Mouse (Mus musculus): ENCODE results near the gene Mast2. TPM values are rescaled to one million over a fixed set of nuclear protein-coding genes. Genes with fewer than 3 reads are reported as not detected.

Mast2 gene
- polyA plus RNA-seq, 1 experiment: 107 TPM

DNA sequence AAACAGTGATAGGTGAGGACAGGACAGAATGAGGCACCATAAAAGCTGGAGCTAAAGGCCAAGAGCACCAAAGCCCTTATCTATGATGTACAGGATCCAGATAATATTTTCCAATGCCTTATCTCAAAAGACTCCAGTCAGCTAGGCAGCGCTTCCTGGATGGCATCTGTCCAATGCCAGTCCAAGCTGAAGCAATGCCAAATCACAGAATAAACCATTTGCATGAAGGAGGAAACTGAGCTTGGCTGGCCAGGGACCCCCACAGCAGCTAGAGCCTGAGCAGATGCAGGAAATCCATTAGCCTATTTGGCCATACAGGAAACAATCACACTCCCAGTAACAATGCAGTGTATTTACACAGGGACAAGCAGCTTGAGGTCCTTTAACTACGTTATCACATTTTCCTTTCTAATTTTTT lies 27.1 kb upstream of the Mast2 start:
- Histone ChIP-seq H3K4me1 (ENCODE audit: control insufficient read depth, insufficient read depth, low read length) (no peaks in the 10 kb centered on the region), H3K36me3 (ENCODE audit: control insufficient read depth, insufficient read depth, low read length) (no peaks in the 10 kb centered on the region), H3K27me3 (ENCODE audit: control insufficient read depth, insufficient read depth, low read length) (no peaks in the 10 kb centered on the region), H3K4me3 (ENCODE audit: control insufficient read depth, low read depth, low read length) (no peak overlapping the region), H3K27ac (ENCODE audit: control insufficient read depth, insufficient read depth, low read depth, low read length) (no peak overlapping the region)
- no peak for TF ChIP-seq CTCF (IDR thresholded peaks at IDR 0.05; ENCODE audit: control insufficient read depth, insufficient read depth, insufficient replicate concordance, low read depth, low read length)
- no peak for TF ChIP-seq POLR2A (IDR thresholded peaks at IDR 0.05; ENCODE audit: control insufficient read depth, low read depth, low read length)

- no peaks in the 10 kb centered on the region for H3K36me3 ChIP-seq (ENCODE audit: control insufficient read depth, insufficient read depth, low read length)
- TF ChIP-seq POLR2A (IDR thresholded peaks at IDR 0.05; ENCODE audit: control insufficient read depth, low read depth, low read length) (no peak), CTCF (IDR thresholded peaks at IDR 0.05; ENCODE audit: control insufficient read depth, insufficient read depth, insufficient replicate concordance, low read depth, low read length) (no peak)
- H3K4me1 ChIP-seq (ENCODE audit: control insufficient read depth, insufficient read depth, low read length): no peaks in the 10 kb centered on the region
- H3K27me3 ChIP-seq (ENCODE audit: control insufficient read depth, insufficient read depth, low read length): no peaks in the 10 kb centered on the region
- H3K27ac ChIP-seq (ENCODE audit: control insufficient read depth, insufficient read depth, low read depth, low read length): no peak overlapping the region
- H3K4me3 ChIP-seq (ENCODE audit: control insufficient read depth, low read depth, low read length): no peak overlapping the region
These were observed 19.5 kb upstream of the Mast2 start for GRCm38 (mm10) chr4:116483476-116483875.

DNA sequence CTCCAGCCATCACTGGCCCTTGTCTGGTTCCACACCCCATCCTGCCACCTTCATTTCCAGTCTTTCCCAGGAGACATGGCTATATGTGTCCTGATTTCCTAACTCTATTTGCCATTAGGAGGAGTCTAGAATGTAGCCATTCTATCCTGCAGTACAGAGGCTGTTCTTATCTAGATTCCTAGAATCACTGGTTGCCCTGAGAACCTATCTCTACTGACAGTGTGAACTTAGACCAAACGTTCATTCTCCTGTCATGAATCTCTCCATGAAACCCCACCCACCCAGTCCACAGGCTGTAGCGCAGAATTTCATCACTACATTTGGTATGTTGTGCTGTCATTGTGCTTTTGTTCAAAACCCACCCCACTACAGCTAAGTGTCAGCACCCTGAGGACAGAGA lies 17.3 kb upstream of the Mast2 start:
- H3K4me1 ChIP-seq (ENCODE audit: control insufficient read depth, insufficient read depth, low read length): no peaks in the 10 kb centered on the region
- TF ChIP-seq POLR2A (IDR thresholded peaks at IDR 0.05; ENCODE audit: control insufficient read depth, low read depth, low read length): no peak
- no peak for TF ChIP-seq CTCF (IDR thresholded peaks at IDR 0.05; ENCODE audit: control insufficient read depth, insufficient read depth, insufficient replicate concordance, low read depth, low read length)
- no peak overlapping the region for H3K27ac ChIP-seq (ENCODE audit: control insufficient read depth, insufficient read depth, low read depth, low read length)

GRCm38 (mm10) chr4:116463231-116464125 lies 505 bp downstream of the Mast2 start:
- H3K27me3 ChIP-seq (ENCODE audit: control insufficient read depth, insufficient read depth, low read length): no peaks in the 10 kb centered on the region
- peak overlapping the region; percentile 96 for H3K4me3 ChIP-seq (ENCODE audit: control insufficient read depth, low read depth, low read length)
- H3K4me1 ChIP-seq (ENCODE audit: control insufficient read depth, insufficient read depth, low read length): peaks cover 8% of the 10 kb centered on the region
- TF ChIP-seq POLR2A (IDR thresholded peaks at IDR 0.05; ENCODE audit: control insufficient read depth, low read depth, low read length): no peak; the same call in 1 of the 2 replicates
- TF ChIP-seq CTCF (IDR thresholded peaks at IDR 0.05; ENCODE audit: control insufficient read depth, insufficient read depth, insufficient replicate concordance, low read depth, low read length): no peak
- no peaks in the 10 kb centered on the region for H3K36me3 ChIP-seq (ENCODE audit: control insufficient read depth, insufficient read depth, low read length)
- peak overlapping the region; percentile 92 for H3K27ac ChIP-seq (ENCODE audit: control insufficient read depth, insufficient read depth, low read depth, low read length)

More for the DNA sequence above, 17.3 kb upstream of the Mast2 start:
- H3K4me3 ChIP-seq (ENCODE audit: control insufficient read depth, low read depth, low read length): no peak overlapping the region
- H3K27me3 ChIP-seq (ENCODE audit: control insufficient read depth, insufficient read depth, low read length): no peaks in the 10 kb centered on the region
- no peaks in the 10 kb centered on the region for H3K36me3 ChIP-seq (ENCODE audit: control insufficient read depth, insufficient read depth, low read length)

GRCm38 (mm10) chr4:116461943-116462342 lies 2.0 kb downstream of the Mast2 start:
- TF ChIP-seq CTCF (IDR thresholded peaks at IDR 0.05; ENCODE audit: control insufficient read depth, insufficient read depth, insufficient replicate concordance, low read depth, low read length) (no peak), POLR2A (IDR thresholded peaks at IDR 0.05; ENCODE audit: control insufficient read depth, low read depth, low read length) (no peak)
- Histone ChIP-seq H3K4me1 (ENCODE audit: control insufficient read depth, insufficient read depth, low read length) (peaks cover 8% of the 10 kb centered on the region), H3K36me3 (ENCODE audit: control insufficient read depth, insufficient read depth, low read length) (no peaks in the 10 kb centered on the region), H3K27me3 (ENCODE audit: control insufficient read depth, insufficient read depth, low read length) (no peaks in the 10 kb centered on the region), H3K27ac (ENCODE audit: control insufficient read depth, insufficient read depth, low read depth, low read length) (no peak overlapping the region), H3K4me3 (ENCODE audit: control insufficient read depth, low read depth, low read length) (no peak overlapping the region; the same call in 1 of the 2 replicates)

DNA sequence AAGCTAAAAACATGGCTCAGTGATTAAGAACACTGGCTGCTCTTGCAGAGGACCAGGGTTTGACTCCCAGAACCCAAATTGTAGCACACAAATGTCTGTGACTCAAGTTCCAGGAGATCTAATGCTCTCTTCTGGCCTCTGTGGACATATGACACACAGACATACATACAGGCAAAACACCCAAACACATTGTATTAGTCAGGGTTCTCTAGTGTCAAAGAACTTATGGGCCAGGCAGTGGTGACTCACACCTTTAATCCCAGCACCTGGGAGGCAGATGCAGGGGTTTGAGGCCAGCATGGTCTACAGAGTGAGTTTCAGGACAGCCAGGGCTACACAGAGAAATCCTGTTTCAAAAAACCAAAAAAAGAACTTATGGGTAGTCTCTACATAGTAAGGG lies 12.4 kb downstream of the Mast2 start:
- H3K36me3 ChIP-seq (ENCODE audit: control insufficient read depth, insufficient read depth, low read length): no peaks in the 10 kb centered on the region
- H3K27me3 ChIP-seq (ENCODE audit: control insufficient read depth, insufficient read depth, low read length): no peaks in the 10 kb centered on the region
- TF ChIP-seq POLR2A (IDR thresholded peaks at IDR 0.05; ENCODE audit: control insufficient read depth, low read depth, low read length) (no peak), CTCF (IDR thresholded peaks at IDR 0.05; ENCODE audit: control insufficient read depth, insufficient read depth, insufficient replicate concordance, low read depth, low read length) (no peak)
- H3K4me3 ChIP-seq (ENCODE audit: control insufficient read depth, low read depth, low read length): no peak overlapping the region
- H3K4me1 ChIP-seq (ENCODE audit: control insufficient read depth, insufficient read depth, low read length): no peaks in the 10 kb centered on the region
- no peak overlapping the region for H3K27ac ChIP-seq (ENCODE audit: control insufficient read depth, insufficient read depth, low read depth, low read length)

DNA sequence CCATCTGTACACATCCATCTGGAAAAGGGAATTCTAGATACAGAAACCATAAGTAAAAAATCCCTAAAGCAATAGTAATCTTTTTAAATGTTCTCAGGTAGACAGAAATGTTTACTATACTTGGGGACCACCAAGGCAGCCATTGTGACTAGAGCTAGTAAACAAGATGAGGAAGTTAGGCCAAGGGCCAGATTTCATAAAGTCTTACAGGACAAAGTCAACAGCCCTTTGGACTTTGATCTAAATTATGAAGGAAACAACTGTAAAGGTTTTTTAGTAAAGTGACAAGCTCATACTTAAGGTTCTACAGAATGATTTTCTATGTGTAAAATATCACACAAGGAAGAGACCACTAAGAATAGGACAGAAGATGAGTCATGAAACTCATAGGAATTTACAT lies 14.0 kb downstream of the Mast2 start:
- TF ChIP-seq POLR2A (IDR thresholded peaks at IDR 0.05; ENCODE audit: control insufficient read depth, low read depth, low read length) (no peak), CTCF (IDR thresholded peaks at IDR 0.05; ENCODE audit: control insufficient read depth, insufficient read depth, insufficient replicate concordance, low read depth, low read length) (no peak)
- H3K4me1 ChIP-seq (ENCODE audit: control insufficient read depth, insufficient read depth, low read length): no peaks in the 10 kb centered on the region
- no peak overlapping the region for H3K4me3 ChIP-seq (ENCODE audit: control insufficient read depth, low read depth, low read length)
- no peaks in the 10 kb centered on the region for H3K27me3 ChIP-seq (ENCODE audit: control insufficient read depth, insufficient read depth, low read length)
- H3K36me3 ChIP-seq (ENCODE audit: control insufficient read depth, insufficient read depth, low read length): no peaks in the 10 kb centered on the region
- H3K27ac ChIP-seq (ENCODE audit: control insufficient read depth, insufficient read depth, low read depth, low read length): no peak overlapping the region
